Comparison of ENCODE assay signal across 8 mouse cellular contexts in genomic region chr5:3595693-3596398, GRCm38 (mm10). TPM values are rescaled to one million over a fixed set of nuclear protein-coding genes. Genes with fewer than 3 reads are reported as not detected.
DNase-seq lines count a peak whose midpoint lies in the region; ATAC-seq and TF ChIP-seq lines count a peak whose summit lies in the region.

Gene Pex1, plus strand, starts transcription at chr5:3596066.

- H3K9me3 ChIP-seq in hindbrain, embryonic 13.5 days: no peaks in the 10 kb centered on the region

- ATAC-seq in Patski: peak; percentile 98
- peak; percentile 98 for ATAC-seq in hindbrain, embryonic 13.5 days (ENCODE audit: low FRiP score)

- H3K9ac ChIP-seq in hindbrain, embryonic 13.5 days: peak within 1 kb of the TSS; percentile 83

- in situ Hi-C loops in Patski (cut with MboI; ENCODE audit: low pct_unique_long_range_greater_than_20kb): no loop called here

- peaks cover 15% of the 10 kb centered on the region for H3K36me3 ChIP-seq in hindbrain, embryonic 13.5 days

- no peak for TF ChIP-seq CTCF in Patski (IDR thresholded peaks at IDR 0.05)

- no peaks in the 10 kb centered on the region for H3K27me3 ChIP-seq in Patski
- no peaks in the 10 kb centered on the region for H3K27me3 ChIP-seq in hindbrain, embryonic 13.5 days

- peak within 1 kb of the TSS; percentile 90 for H3K27ac ChIP-seq in hindbrain, embryonic 13.5 days

- H3K4me3 ChIP-seq in hindbrain, embryonic 13.5 days: peak within 1 kb of the TSS; percentile 79

- under 1% methylated on average over 50 of the region's 50 CpGs for WGBS in hindbrain, embryonic 13.5 days

- H3K4me2 ChIP-seq in hindbrain, embryonic 13.5 days: peak within 1 kb of the TSS; percentile 83

- DNase-seq in Patski (ENCODE audit: low read depth, low spot score): peak; percentile 88
- DNase-seq in cerebellum, postnatal 14 days: peak; percentile 95
- DNase-seq in frontal cortex, postnatal 14 days (ENCODE audit: low spot score in 2 of 2): peak; percentile 94 to 95
- peak; percentile 80 to 86 for DNase-seq in layer of hippocampus, postnatal 25 days (ENCODE audit: extremely low spot score in 1 of 2, low spot score in 1 of 2)
- DNase-seq in lung, postnatal 25 days (ENCODE audit: low spot score): peak; percentile 96
- DNase-seq in retina, embryonic 14.5 days (ENCODE audit: low spot score): peak; percentile 98
- DNase-seq in thymus, postnatal 4 days: peak; percentile 94

- CTCF ChIA-PET in Patski (lab: Charles Lee): interaction anchor here (0.6 to 2.1 kb wide), 7 partner anchors 9 to 1168 kb away, joined by 3 to 7 read pairs (median 4); no protein-coding TSS in a partner anchor

- peaks cover 28% of the 10 kb centered on the region for H3K4me1 ChIP-seq in hindbrain, embryonic 13.5 days (replicated peaks)

- POLR2A ChIA-PET in Patski (lab: Charles Lee): no interaction called here

RNA-seq across cellular contexts. Expression of gene Pex1, which starts in this region (rescaled TPM):
- polyA plus RNA-seq in Patski (2021): 34.7 TPM
- 26.9 and 28.7 TPM in 2 replicates for polyA plus RNA-seq in hindbrain, embryonic 13.5 days (2015; fragmentation: Nextera tagmentation; extraction: Ambion mirVana)
- 10 to 100 TPM; 22.9 to 24.7 TPM for total RNA-seq in layer of hippocampus, postnatal 25 days (2021)

Comparison
In these comparisons a context has a peak if more than half of its experiments do, and no peak if none do; other contexts are left out.
1. Peak in every context shown above with its lines: DNase-seq, ATAC-seq, H3K4me3 ChIP-seq and H3K27ac ChIP-seq.